Mouse (Mus musculus): ENCODE data around the gene Gdi1.

Gdi1 gene

GRCm38 (mm10) chrX:74304867-74305700, at the start of gene Gdi1:
TSS of gene Gdi1 (plus strand) at chrX:74304998.
- peak; percentile 83 for DNase-seq (ENCODE audit: low spot score)

DNA sequence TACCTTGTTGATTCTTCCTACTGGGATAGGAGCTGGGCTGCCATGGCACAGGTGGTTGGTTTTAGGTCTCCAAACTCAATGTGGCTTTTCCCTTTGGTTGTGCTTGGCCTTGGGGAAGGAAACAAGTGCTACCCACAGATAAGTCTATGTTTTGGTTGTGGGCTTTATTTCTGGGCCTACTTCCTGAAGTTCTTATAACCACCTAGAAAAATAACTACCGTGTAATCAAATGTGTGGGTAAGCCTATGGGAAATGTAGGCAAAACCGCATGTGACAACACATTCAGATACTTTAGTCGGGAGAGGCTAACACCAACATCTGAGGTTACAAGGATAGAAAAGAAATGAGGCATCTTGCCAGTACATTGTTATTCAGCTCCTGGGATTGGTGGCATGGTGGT, 47.1 kb upstream of the Gdi1 start:
- DNase-seq (ENCODE audit: low spot score) = no peak

DNA sequence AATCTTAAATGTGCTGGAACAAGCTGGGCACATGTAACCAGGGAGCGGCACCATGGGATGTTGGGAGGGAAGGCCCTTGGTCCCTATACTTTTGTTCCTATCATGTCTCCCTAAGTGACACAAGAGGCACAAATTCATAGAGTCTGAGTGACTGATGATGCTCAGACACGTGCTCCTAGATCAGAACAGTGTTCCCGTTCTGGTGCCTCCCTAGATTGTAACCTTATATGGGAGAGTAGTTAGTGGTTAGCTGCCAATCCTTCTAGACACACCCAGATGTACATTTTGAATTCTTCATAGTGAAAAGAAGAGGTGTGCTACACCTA, 35.1 kb upstream of the Gdi1 start:
- no peak for DNase-seq (ENCODE audit: low spot score)

DNA sequence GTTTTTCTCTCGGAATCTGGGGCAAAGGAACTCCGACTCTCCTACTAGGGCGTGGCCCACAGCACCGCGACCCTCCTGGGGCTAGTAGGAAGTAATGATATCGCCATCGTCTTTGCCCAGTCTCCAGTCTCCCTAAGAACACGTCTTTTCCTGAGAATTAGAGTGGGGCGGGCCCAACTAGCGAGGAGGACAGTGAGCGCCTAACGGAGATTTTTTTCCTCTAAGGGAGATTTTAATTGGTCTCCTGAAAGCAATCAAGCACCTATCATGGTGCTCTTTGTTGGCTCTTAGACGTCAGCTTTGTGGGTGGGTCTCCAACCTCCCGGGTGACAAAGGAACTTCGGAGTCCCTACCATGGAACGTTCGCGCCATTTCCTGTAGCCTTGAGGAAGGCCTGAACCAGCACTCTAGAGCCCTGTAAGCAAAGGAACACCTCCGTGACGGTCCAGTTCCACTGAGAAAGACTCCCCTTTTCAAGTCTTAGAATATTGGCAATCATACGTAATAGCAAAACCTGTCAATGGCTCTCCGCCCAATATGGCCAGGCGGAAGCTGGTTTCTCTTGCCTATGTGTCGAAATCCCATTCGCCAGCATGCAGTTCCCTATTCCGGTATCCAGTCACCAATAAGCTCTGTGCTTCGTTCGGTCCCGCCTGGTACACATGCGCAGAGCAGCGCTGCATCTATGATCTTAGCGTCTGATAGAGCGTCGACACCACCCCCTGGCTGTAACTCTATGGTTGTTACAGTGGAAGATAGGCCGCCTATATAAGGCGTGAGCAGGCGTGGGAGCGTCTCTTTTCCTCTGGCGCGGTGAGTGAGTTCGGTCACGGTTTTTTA, 34.5 kb upstream of the Gdi1 start, which contains the start of gene Rpl10:
TSS of gene Rpl10 (plus strand) at position 751 of the 840 bp plus-strand sequence.
- peak; percentile 92 for DNase-seq (ENCODE audit: low spot score)

- peak; percentile 25 for DNase-seq (ENCODE audit: low spot score)
These were observed 33.8 kb upstream of the Gdi1 start for GRCm38 (mm10) chrX:74270902-74271551.

- peak; percentile 9 for DNase-seq (ENCODE audit: low spot score)
These were observed 31.1 kb upstream of the Gdi1 start for GRCm38 (mm10) chrX:74273422-74274322.

DNA sequence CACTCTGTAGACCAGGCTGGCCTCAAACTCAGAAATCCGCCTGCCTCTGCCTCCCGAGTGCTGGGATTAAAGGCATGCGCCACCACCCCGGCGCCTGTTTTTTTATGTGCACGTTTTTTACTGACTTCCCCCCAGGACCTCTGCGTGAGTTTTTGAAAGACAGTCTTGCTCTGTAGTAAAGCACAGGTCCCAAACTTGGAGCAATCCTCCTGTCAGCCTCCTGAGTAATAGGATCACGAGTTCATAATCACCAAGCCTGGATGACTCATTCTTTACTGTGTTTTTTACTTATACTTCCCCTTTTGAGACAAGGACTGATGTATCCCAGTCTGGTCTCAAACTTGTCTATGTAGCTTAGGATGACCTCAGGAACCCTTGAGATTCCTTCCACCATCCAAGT, 26.9 kb upstream of the Gdi1 start:
- DNase-seq (ENCODE audit: low spot score) = no peak

DNA sequence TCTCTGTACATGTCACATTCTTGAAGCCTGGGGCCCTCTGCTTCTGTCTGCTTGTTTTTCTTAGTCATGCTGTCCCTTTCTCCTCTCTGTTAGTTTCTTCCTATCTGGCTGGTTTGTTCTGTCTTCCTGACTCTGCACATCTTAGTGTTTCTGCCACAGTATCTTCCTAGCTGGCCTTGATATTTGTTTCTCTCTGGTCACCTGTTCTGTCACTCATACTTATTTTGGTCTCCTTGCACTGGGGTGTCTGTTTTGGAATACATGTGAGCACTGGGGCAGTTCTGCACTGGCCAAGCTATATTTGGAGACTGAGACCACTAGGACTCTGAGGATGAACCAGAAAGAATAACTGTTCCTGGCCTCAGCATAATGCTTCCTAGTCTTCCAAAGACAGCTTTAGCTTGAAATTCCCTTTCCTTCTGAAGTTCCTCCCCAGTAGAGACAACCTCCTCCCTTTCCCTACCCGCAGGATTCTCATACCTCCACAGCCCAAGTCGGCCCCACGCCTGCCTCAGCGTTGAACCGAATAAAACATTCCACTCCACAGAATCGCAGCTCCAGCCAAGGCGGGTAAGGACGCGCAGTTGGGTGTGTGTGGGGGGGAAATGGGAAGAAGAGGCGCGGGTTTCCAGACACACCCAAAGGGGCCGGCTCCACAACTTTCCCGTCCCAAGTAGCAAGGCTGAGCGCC, 23.6 kb upstream of the Gdi1 start:
- DNase-seq (ENCODE audit: low spot score) = no peak

GRCm38 (mm10) chrX:74281732-74282394, 22.9 kb upstream of the Gdi1 start, which contains the start of the genes Taz and Dnase1l1:
TSS of gene Taz (plus strand) at chrX:74281912.
TSS of gene Dnase1l1 (minus strand) at chrX:74282337.
- DNase-seq (ENCODE audit: low spot score) = peak; percentile 81

DNA sequence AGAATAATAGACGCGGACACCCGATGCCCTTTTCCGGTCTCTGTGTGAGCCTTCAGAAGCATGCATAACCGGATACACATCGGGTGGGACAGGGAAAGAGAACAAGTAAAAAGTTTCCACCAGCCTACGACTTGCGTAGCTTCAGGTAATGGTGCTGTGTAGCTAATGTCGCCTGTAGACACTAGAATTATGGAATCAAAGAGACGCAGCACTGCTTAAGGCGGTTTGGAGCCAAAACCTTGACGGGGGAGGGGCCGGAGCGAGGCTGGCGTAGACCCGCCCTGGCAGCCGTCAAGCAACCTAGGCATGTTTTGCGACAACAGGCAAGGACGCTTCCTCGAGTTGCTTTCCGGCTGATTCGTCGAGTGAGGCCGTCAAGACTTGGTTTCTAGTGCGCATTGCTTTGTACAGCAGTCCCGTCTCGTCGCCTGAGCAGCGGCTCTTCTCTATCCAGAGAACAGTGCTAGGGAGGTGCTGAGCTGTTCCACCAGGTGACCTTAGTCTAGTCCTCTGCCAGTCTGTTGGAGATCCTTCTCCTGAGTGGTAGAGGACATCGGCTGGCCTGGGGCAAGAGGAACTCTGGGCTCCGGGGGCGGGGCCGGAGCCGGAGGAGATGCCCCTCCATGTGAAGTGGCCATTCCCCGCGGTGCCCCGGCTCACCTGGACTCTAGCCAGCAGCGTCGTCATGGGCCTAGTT, 22.3 kb upstream of the Gdi1 start:
- DNase-seq (ENCODE audit: low spot score) = peak; percentile 84

GRCm38 (mm10) chrX:74283092-74283437, 21.7 kb upstream of the Gdi1 start:
- no peak for DNase-seq (ENCODE audit: low spot score)

DNA sequence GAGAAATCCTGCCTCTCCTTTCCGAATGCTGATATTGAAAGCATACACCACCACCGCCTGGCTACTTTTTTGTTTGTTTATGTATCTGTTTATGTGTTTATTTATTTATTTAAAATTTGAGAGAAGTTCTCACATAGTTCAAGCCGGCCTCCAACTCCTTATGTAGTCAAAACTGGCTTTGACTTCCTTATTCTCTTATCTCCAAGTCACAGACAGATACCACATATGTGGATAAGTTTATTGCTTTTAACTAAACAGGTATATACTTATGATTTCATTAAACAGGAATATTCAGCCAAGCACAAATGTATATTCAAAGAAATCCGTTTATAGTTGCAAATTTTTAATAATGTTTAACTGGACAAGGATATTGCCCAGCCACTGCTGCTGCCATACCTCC, 11.4 kb upstream of the Gdi1 start:
- DNase-seq (ENCODE audit: low spot score) = no peak

DNA sequence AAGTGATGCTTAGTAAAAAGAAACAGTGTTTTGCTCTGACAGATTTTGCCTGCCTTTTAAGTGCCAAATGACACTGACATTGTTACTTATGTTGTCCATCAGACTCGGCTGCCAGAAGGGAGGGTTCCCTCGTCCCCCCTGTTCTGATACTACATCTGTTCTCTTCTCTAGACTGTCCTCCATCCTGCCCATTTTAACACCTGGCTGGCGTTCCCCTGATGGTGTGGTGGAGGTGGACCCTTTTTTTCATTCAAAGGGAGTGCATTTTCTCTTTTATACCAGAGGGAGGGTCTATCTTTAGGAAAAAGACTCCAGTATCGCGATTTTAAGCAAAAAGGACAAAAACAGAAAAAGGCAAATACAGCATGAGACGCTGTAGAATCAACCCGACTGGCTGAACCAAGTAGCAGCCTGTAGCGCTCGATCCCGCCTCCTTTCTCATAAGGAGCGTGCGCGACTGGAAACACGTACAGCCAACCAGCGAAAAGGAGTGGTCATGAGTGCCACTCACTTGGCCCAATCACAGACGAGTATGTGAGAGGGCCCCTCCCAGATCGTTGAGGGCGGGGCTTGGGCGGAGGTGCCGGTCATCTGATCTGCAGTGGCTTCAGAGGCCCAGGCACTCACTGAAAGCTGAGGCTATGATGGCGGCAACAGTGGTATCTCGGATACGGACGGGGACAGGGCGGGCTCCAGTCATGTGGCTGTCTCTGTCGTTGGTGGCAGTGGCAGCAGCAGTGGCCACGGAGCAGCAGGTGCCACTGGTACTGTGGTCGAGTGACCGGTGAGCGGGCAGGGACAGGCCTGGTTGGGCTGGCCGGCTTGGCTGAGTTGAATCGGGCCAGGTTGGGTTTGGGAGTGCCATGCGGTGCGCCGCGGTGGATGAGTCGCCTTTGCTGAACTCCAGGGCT, 8.0 kb upstream of the Gdi1 start, which contains the start of gene Atp6ap1:
TSS of gene Atp6ap1 (plus strand) at position 560 of the 911 bp plus-strand sequence.
- peak; percentile 93 for DNase-seq (ENCODE audit: low spot score)

DNA sequence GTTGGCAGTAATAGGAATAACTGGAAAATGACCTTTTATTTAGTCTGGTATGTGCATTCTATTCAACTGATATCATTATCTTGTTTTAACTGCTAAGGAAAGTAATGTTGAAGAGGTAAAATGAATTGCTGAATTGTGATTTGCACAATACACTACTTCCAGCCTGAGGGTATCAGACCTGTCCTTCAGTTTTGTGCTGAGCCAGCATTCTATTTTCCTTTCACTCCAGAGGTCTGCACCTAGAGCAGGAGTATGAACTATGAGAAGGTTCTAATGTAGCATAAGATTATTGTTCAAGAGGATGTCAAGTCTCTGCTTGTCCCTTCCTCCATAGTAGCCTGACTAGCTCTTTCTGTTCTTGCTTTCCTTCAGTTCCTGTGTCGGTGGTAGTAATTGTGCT, 6.5 kb upstream of the Gdi1 start:
- no peak for DNase-seq (ENCODE audit: low spot score)

DNA sequence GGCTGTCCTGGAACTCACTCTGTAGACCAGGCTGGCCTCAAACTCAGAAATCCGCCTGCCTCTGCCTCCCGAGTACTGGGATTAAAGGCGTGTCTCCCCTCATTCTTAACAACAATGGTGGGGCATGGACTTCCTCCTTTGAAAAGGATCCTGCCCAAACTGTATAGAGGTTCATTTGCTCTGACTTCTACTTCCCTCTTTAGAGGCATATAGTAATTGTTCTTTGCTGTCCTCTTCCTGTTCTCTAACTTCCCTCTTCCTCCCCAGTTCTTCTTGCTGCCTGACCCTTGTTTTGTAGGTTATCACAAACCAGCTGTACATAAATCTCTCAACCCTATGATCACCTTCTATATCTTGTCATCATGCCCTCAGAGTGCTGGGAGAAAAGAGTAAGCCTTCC, 5.1 kb upstream of the Gdi1 start:
- no peak for DNase-seq (ENCODE audit: low spot score)

DNA sequence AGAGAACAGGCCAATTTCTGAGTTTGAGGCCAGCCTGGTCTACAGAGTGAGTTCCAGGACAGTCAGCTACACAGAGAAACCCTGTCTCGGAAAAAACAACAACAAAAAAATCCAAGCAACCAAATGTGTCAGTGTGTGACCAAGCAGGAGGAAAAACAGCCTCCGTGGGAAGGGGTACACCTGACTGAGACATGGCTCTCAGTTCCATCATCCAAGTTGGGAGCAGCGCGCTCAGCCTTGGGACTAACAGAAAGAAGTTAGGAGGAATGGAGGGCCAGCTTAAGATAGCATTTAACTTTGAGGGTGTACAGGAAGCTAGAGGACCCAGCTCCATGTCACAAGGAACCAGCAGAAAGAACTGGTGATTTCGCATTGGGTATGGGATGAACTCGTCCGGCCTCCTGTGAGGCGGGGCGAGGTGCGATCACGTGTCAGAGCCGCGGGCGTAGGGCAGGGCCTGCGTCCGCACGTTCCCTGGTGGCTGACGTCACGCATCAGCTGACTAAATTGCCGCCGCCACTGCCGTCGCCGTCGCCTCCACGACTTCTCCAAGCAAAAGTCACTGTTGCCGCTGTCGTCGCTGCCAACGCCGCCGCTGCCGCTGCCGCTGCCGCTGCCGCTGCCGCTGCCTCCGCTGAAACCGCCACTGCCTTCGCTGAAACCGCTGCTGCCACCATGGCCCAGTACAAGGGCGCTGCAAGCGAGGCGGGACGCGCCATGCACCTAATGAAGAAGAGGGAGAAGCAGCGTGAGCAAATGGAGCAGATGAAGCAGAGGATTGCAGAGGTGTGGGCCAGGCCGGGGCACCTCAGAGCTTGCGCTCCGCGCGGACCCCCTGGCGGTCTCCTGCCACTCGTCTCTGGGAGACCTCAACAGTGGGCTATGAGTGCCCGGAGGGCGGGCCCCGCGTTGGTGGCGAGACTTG, 8.0 kb downstream of the Gdi1 start, which contains the start of gene Fam50a:
TSS of gene Fam50a (plus strand) at position 494 of the 925 bp plus-strand sequence.
- DNase-seq (ENCODE audit: low spot score) = peak; percentile 81

- peak; percentile 79 for DNase-seq (ENCODE audit: low spot score)
These were observed 23.9 kb downstream of the Gdi1 start, which contains the start of gene Plxna3 for GRCm38 (mm10) chrX:74328725-74329161. TSS of gene Plxna3 (plus strand) at chrX:74329066.

All from yolk sac, embryonic 10.5 days (tissue).